Mouse (Mus musculus): ENCODE results near the gene Rexo5.

DNA sequence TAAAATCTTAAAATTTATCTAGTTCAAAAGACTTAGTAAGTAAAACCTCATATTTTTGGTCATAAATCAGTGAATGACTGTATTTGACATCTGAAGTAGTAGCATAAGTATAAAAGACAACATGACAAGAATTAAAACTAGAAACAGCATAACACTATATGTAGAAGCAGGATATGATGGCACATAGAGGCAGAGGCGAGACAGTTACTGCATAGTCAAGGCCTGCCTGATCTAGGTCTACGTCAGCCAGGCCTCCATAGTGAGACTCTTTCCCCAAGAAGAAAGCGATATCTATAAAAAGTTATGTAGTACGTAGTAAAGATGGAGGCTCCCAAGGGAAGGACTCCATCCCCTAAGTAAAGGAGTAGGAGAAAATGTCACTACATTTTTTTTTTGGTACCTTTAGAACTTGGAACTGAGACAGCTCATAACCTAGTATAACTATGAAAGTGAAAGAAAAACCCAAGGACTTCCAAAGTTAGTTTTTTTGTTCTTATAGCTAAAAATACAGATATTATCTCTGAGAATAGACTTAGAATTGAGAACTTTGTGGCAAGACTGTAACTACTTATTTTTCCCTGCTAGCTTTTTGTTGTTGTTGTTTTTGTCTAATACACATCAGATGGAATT is 48.1 kb downstream of the Rexo5 start:
- TF ChIP-seq MYOG (IDR thresholded peaks at IDR 0.05; ENCODE audit: control insufficient read depth in 1 of 3, insufficient read depth in 1 of 3, insufficient read length in 2 of 3, low read depth in 2 of 3): no peak
- no peak for TF ChIP-seq USF1 (IDR thresholded peaks at IDR 0.05; ENCODE audit: low read depth)
- no peak for TF ChIP-seq TCF12 (IDR thresholded peaks at IDR 0.05; ENCODE audit: insufficient read depth, poor library complexity, severe bottlenecking)

Measured in myocyte (in vitro differentiated cells).